Mouse (Mus musculus): ENCODE results near the gene Ripor3.
A peak's percentile ranks its signal among the peaks of the same experiment; 100 is the strongest.

Gene Ripor3

GRCm38 (mm10) chr2:168026467-168026866 lies 16.0 kb upstream of the Ripor3 start:
- DNase-seq = no peak

- no peak for DNase-seq
These were observed 15.5 kb upstream of the Ripor3 start for GRCm38 (mm10) chr2:168025882-168026281.

GRCm38 (mm10) chr2:168025174-168025573 lies 14.8 kb upstream of the Ripor3 start:
- DNase-seq = no peak

GRCm38 (mm10) chr2:168023763-168024402 lies 13.5 kb upstream of the Ripor3 start:
- DNase-seq = no peak

- DNase-seq = no peak
These were observed 8.8 kb upstream of the Ripor3 start for GRCm38 (mm10) chr2:168019201-168019715.

GRCm38 (mm10) chr2:168016951-168017391 lies 6.6 kb upstream of the Ripor3 start:
- DNase-seq = peak; percentile 16

GRCm38 (mm10) chr2:168010893-168011292 lies 475 bp upstream of the Ripor3 start:
- DNase-seq = no peak

- DNase-seq = no peak
These were observed 2.3 kb downstream of the Ripor3 start for GRCm38 (mm10) chr2:168008132-168008531.

- DNase-seq = no peak
These were observed 3.9 kb downstream of the Ripor3 start for GRCm38 (mm10) chr2:168006489-168006888.

GRCm38 (mm10) chr2:168005616-168006015 lies 4.8 kb downstream of the Ripor3 start:
- DNase-seq = no peak

GRCm38 (mm10) chr2:168005005-168005404 lies 5.4 kb downstream of the Ripor3 start:
- no peak for DNase-seq

GRCm38 (mm10) chr2:168004369-168004768 lies 6.0 kb downstream of the Ripor3 start:
- DNase-seq = no peak

GRCm38 (mm10) chr2:168003431-168003830 lies 7.0 kb downstream of the Ripor3 start:
- no peak for DNase-seq

- DNase-seq = no peak
These were observed 7.5 kb downstream of the Ripor3 start for GRCm38 (mm10) chr2:168002884-168003283.

- no peak for DNase-seq
These were observed 8.2 kb downstream of the Ripor3 start for GRCm38 (mm10) chr2:168002188-168002587.

- no peak for DNase-seq
These were observed 11.2 kb downstream of the Ripor3 start for GRCm38 (mm10) chr2:167999145-167999743.

GRCm38 (mm10) chr2:167997562-167997961 lies 12.9 kb downstream of the Ripor3 start:
- DNase-seq = no peak

- no peak for DNase-seq
These were observed 13.7 kb downstream of the Ripor3 start for GRCm38 (mm10) chr2:167996672-167997215.

GRCm38 (mm10) chr2:167995870-167996635 lies 14.4 kb downstream of the Ripor3 start:
- no peak for DNase-seq

- no peak for DNase-seq
These were observed 17.2 kb downstream of the Ripor3 start for GRCm38 (mm10) chr2:167993260-167993659.

GRCm38 (mm10) chr2:167989310-167989709 lies 21.1 kb downstream of the Ripor3 start:
- DNase-seq = no peak

- no peak for DNase-seq
These were observed 22.8 kb downstream of the Ripor3 start for GRCm38 (mm10) chr2:167987640-167988039.

- no peak for DNase-seq
These were observed 23.7 kb downstream of the Ripor3 start for GRCm38 (mm10) chr2:167986762-167987161.

Data from cerebellum, adult 11-12 months (tissue).